Mouse (Mus musculus) cerebellum, adult 18-20 months (tissue): ENCODE results near the gene B4galt3.
"Not testable (repeated sequence)": the region's sequence is repeated elsewhere in the genome, so short reads cannot be mapped to it uniquely, and the experiment has no call there.

Experiments
- DNase-seq, 2 experiments: peaks; one replicate each; pipeline ENCODE4 v3.0.0; 2021

Gene B4galt3

GRCm38 (mm10) chr1:171286517-171286916 lies 16.4 kb downstream of the B4galt3 start:
- peak in 1 of 2 experiments; percentile 34 for DNase-seq

GRCm38 (mm10) chr1:171287136-171288081 lies 17.3 kb downstream of the B4galt3 start, which contains the start of gene Usp21:
Gene Usp21 (minus strand): TSS chr1:171287991.
- DNase-seq, result peak; percentile 95

- no peak for DNase-seq
Measured at GRCm38 (mm10) chr1:171288328-171288727, 18.2 kb downstream of the B4galt3 start.

- DNase-seq, result no peak
Measured at GRCm38 (mm10) chr1:171293351-171293750, 23.2 kb downstream of the B4galt3 start.

- no peak for DNase-seq
Measured at GRCm38 (mm10) chr1:171293906-171294297, 23.8 kb downstream of the B4galt3 start.

- DNase-seq, result peak; percentile 86 to 87
Measured at GRCm38 (mm10) chr1:171294298-171295062, 24.4 kb downstream of the B4galt3 start, which contains the start of gene Ufc1. Gene Ufc1 (minus strand): TSS chr1:171295024.

GRCm38 (mm10) chr1:171295063-171295402 lies 24.9 kb downstream of the B4galt3 start:
- DNase-seq, result no peak

GRCm38 (mm10) chr1:171298226-171298625 lies 28.1 kb downstream of the B4galt3 start:
- no peak for DNase-seq

GRCm38 (mm10) chr1:171306157-171306556 lies 36.0 kb downstream of the B4galt3 start:
- not testable (repeated sequence) for DNase-seq

- no peak for DNase-seq
Measured at GRCm38 (mm10) chr1:171309321-171309720, 39.2 kb downstream of the B4galt3 start.

- DNase-seq, result no peak
Measured at GRCm38 (mm10) chr1:171319748-171320147, 49.6 kb downstream of the B4galt3 start.

- peak; percentile 79 to 84 for DNase-seq
Measured at GRCm38 (mm10) chr1:171320151-171320550, 50.0 kb downstream of the B4galt3 start.

GRCm38 (mm10) chr1:171321415-171321814 lies 51.3 kb downstream of the B4galt3 start:
- DNase-seq, result no peak

GRCm38 (mm10) chr1:171322012-171322411 lies 51.9 kb downstream of the B4galt3 start:
- DNase-seq, result no peak

GRCm38 (mm10) chr1:171325571-171325970 lies 55.4 kb downstream of the B4galt3 start:
- DNase-seq, result no peak
